Mouse (Mus musculus) embryonic facial prominence, embryonic 11.5 days (tissue): ENCODE measurements around the gene Txndc9. TPM values are rescaled to one million over a fixed set of nuclear protein-coding genes. Genes with fewer than 3 reads are reported as not detected.

ENCODE experiments used
- ATAC-seq: fragments of 200-750 bp; cut with Nextera tagmentation; replicated peaks from 2 replicates; pipeline ENCODE4 v1.8.0; 2017; ENCODE audit warnings: low read depth; ENCODE audit not compliant: insufficient number of reproducible peaks, low FRiP score, low TSS enrichment
- DNase-seq: peaks from one replicate; pipeline ENCODE4 v3.0.0-alpha.2; 2015; ENCODE audit warnings: low spot score
- H3K27ac ChIP-seq: fragments of 300-500 bp; sonication (generic); replicated peaks from 2 replicates; pipeline ENCODE4 v1.5.1; 2014; ENCODE audit warnings: mild to moderate bottlenecking, low read depth, low read length, control low read depth
- H3K27me3 ChIP-seq: fragments of 300-500 bp; sonication (generic); 2 replicates; pipeline ENCODE4 v1.6.1; 2014; ENCODE audit warnings: mild to moderate bottlenecking, low read length, moderate library complexity, mixed read lengths; ENCODE audit not compliant: control insufficient read depth, insufficient read depth
- H3K36me3 ChIP-seq: fragments of 300-500 bp; sonication (generic); replicated peaks from 2 replicates; pipeline ENCODE4 v1.6.1; 2014; ENCODE audit warnings: low read depth, mild to moderate bottlenecking, low read length, moderate library complexity, mixed read lengths; ENCODE audit not compliant: control insufficient read depth, insufficient read depth
- H3K4me1 ChIP-seq: fragments of 300-500 bp; sonication (generic); 2 replicates; pipeline ENCODE4 v1.6.1; 2014; ENCODE audit warnings: low read length, mixed read lengths; ENCODE audit not compliant: control insufficient read depth, insufficient read depth
- H3K4me2 ChIP-seq: fragments of 300-500 bp; sonication (generic); 2 replicates; pipeline ENCODE4 v1.6.1; 2014; ENCODE audit warnings: low read depth, mild to moderate bottlenecking, control low read depth, low read length, moderate library complexity
- H3K4me3 ChIP-seq: fragments of 300-500 bp; sonication (generic); 2 replicates; pipeline ENCODE4 v1.5.1; 2014; ENCODE audit warnings: low read depth, low read length, control low read depth
- H3K9ac ChIP-seq: fragments of 300-500 bp; sonication (generic); replicated peaks from 2 replicates; pipeline ENCODE4 v1.6.1; 2014; ENCODE audit warnings: mild to moderate bottlenecking, control low read depth, low read length
- H3K9me3 ChIP-seq: fragments of 300-500 bp; sonication (generic); replicated peaks from 2 replicates; pipeline ENCODE4 v1.6.1; 2016; ENCODE audit warnings: mild to moderate bottlenecking, low read length, inconsistent platforms, mixed read lengths; ENCODE audit not compliant: control insufficient read depth
- WGBS: fragments of 180-500 bp; shearing (Covaris S2); extraction: QIAGEN DNeasy Blood & Tissue Kit; methylation state at CpG from one replicate; pipeline ENCODE4 v1.1.7; 2014; 5-methylcytosine and 5-hydroxymethylcytosine counted together
- polyA plus RNA-seq: library from polyadenylated mRNA; unstranded; fragments of >200 nt; fragmentation: Nextera tagmentation; extraction: Ambion mirVana; gene quantifications from 2 replicates; pipeline ENCODE4 v1.2.1, GENCODE M21; 2014

The Txndc9 gene
- polyA plus RNA-seq, 1 experiment from 2014 or later = 177 TPM

- DNase-seq (no peak), ATAC-seq (no peak)
- Histone ChIP-seq H3K9me3 (no peaks in the 10 kb centered on the region), H3K4me3 (no peak overlapping the region), H3K27me3 (no peaks in the 10 kb centered on the region), H3K27ac (no peak overlapping the region), H3K4me2 (no peak overlapping the region), H3K36me3 (no peaks in the 10 kb centered on the region), H3K4me1 (no peaks in the 10 kb centered on the region), H3K9ac (no peak overlapping the region)
- WGBS = 74% methylated on average over 2 of the region's 2 CpGs
Observed at GRCm38 (mm10) chr1:37948906-37949305, 48.8 kb downstream of the Txndc9 start.

Other genes starting within 250 kb of the Txndc9 start
- gene Tsga10, start 131.5 kb downstream of the Txndc9 start, polyA plus RNA-seq = 7.0 and 8.8 TPM in 2 replicates
- 10.3 and 11.5 TPM in 2 replicates for gene Lipt1, start 126.2 kb downstream of the Txndc9 start, polyA plus RNA-seq
- gene Mitd1, start 107.5 kb downstream of the Txndc9 start, polyA plus RNA-seq = 28.5 and 30.9 TPM in 2 replicates
- gene Mrpl30, start 107.4 kb downstream of the Txndc9 start, polyA plus RNA-seq = 243 and 271 TPM in 2 replicates
- not detected in 2 replicates for gene Lyg2, start 81.4 kb downstream of the Txndc9 start, polyA plus RNA-seq
- gene Lyg1, start 40.1 kb downstream of the Txndc9 start, polyA plus RNA-seq = not detected in 2 replicates
- gene Eif5b, start 117 bp upstream of the Txndc9 start, polyA plus RNA-seq = 28.6 and 33.3 TPM in 2 replicates
- 26.3 and 32.8 TPM in 2 replicates for gene Rev1, start 131.9 kb upstream of the Txndc9 start, polyA plus RNA-seq